Mouse (Mus musculus): Measurements from ENCODE around the gene Trib2.

The Trib2 gene

GRCm38 (mm10) chr12:15813133-15813818 is 3.4 kb downstream of the Trib2 start:
- DNase-seq: peak; percentile 24

GRCm38 (mm10) chr12:15812139-15812962 is 4.4 kb downstream of the Trib2 start:
- peak; percentile 26 for DNase-seq

DNA sequence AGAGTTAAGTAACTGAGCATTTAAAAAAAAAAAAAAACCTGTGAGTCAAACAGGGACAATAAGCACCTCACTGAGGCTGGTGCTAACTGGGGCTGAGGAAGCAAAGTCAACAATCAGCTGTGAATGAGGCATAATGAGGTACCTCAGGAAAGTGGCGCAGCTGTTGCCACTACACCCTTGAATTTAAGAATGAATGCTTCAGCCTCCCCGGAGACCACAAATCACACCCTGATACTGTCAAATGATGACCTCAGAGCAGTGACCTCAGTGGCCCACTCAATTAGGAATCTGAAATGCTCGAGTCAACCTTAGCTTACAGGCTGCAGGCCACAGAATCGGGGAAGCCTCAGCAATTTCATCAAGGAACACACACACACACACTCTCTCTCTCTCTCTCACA is 5.0 kb downstream of the Trib2 start:
- DNase-seq: peak; percentile 25

GRCm38 (mm10) chr12:15810926-15811325 is 5.8 kb downstream of the Trib2 start:
- DNase-seq: no peak

DNA sequence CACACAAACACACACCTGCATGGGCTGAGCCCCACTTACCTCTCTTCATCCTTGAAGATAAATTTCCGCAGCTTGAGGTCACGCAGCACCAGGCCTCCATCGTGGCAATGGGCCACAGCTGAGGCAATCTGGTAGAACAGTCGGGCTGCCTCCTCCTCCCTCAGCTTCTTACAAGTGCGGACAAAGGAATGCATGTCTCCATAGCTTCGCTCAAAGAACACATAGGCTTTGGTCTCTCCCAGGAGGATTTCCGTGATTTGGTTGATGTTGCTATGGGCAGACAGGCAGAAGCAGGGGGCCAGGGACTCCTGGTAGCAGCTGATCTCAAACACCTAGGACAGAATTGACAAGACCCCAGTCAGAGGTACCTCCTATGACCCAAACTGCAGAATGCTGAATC is 7.1 kb downstream of the Trib2 start:
- DNase-seq: no peak

GRCm38 (mm10) chr12:15809249-15809648 is 7.5 kb downstream of the Trib2 start:
- no peak for DNase-seq

DNA sequence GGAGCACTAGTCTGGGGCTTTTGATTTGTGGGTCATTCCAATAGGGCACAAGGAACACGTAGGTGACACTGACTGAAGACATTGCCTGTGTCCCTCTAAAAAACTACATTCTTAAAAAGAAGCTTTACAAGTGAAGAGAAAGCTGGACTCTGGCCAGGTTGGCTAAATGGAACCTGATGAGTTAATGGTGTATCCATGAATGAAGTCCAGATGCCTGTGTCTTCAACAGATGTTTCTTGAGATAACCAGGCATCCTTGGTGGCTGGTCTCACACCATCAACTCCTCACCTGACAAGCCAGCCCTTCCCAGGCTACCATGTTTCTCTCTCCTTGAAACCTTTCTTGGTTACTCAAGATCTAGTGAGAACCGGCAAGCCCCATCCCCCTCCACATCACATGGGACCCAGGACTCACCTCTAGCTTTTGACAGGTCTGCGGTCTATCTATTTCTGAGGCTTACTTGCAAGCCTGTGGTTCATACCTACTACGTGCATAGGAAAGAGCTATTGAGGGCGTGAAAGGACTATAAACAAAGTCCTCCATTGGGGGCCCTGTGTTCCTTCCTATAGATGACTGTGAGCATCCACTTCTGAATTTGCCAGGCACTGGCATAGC is 8.4 kb downstream of the Trib2 start:
- DNase-seq: no peak

GRCm38 (mm10) chr12:15804931-15805331 is 11.8 kb downstream of the Trib2 start:
- peak; percentile 60 for DNase-seq

- DNase-seq: no peak
Measured at GRCm38 (mm10) chr12:15803936-15804438, 12.7 kb downstream of the Trib2 start.

- no peak for DNase-seq
Measured at GRCm38 (mm10) chr12:15801571-15801930, 15.2 kb downstream of the Trib2 start.

DNA sequence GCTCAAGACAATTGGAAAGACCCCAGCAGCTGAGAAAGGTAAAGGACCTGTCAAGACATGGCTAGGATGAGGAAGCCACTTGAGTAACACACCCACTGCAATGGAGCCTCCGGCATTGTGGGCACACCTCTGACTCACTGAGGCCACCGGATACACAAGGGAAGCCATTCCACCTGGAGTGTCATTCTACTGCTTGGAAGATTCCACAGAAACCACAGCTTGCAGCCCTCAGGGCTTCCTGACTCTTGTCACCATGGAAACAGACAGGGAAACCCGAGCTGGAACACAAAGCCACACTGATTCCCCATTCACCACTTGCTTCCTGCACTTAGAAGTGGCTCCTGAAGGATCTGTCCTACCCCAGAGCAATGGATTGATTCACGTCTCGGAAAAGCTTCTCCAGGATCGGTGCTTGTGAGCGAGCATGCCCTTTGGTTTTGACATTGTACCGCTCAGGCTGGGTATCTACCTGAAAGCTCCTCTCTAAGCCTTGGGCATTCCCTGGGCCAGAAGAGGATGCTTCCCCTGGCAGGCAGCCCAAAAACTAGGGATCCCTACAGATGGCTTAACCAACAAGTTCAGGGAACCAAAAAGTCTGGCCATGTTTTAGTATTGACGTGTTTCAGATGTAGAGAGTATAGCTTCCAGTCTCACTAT is 15.7 kb downstream of the Trib2 start:
- peak; percentile 49 for DNase-seq

GRCm38 (mm10) chr12:15800196-15800913 is 16.4 kb downstream of the Trib2 start:
- peak; percentile 72 for DNase-seq

- DNase-seq: peak; percentile 58
Measured at GRCm38 (mm10) chr12:15798019-15798418, 18.7 kb downstream of the Trib2 start.

DNA sequence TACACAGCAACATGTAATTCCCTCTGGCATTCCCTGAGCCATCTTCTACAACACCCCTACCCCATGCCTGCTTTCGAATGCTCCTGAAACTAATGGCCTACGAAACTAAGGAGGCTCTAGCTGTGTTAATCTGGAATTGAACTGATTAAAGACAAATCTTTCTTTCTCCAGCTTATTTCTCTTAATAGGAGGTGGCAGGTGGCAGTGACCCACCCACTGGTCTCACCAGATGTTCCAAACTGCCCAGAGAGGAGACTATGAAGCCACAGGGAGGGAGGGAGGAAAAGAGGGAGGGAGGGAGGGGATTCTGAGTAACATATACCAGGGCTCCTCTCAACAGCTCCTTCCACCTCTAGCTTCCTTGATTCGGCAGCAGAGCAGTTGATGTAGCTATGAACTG is 20.8 kb downstream of the Trib2 start:
- DNase-seq: no peak

DNA sequence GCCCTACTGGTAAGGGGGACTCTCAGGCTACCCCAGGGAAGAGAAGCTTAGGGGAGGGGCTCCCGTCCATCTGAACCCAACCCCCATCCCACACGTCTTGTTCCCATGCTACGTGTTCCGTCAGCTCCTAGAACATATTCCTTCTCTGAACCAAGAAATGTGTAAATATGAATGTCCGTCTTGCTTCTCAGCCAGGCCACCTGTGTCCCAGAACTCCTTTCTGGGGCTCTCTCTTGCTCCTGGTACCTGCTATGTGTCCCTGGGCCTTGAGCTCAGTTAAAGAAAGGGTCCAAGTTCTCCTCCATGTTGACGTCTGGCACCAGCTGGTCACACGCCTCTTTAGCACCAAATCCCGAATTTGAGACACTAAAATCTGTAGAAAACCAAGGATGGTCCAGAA is 23.4 kb downstream of the Trib2 start:
- no peak for DNase-seq

DNA sequence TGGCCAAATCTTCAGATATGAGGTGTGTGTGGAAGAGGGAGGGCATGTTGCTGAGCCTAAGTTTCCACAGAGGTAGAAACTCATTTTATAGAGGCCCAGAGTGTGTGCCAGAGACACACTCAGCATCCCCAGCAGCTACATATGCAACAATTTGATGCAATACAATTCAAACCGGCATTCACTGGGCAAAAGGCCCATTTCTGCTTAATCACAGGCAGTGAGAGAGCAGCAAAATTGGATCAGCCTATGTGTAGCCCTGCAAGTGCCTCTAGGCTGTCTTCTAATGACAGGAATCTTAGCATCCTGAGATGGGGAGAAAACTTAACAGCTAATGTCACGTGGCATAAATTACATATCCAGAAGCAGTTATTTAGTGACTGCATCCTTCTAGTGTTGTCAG is 26.5 kb downstream of the Trib2 start:
- DNase-seq: no peak

GRCm38 (mm10) chr12:15777047-15777446 is 39.7 kb downstream of the Trib2 start:
- DNase-seq: peak; percentile 24

DNA sequence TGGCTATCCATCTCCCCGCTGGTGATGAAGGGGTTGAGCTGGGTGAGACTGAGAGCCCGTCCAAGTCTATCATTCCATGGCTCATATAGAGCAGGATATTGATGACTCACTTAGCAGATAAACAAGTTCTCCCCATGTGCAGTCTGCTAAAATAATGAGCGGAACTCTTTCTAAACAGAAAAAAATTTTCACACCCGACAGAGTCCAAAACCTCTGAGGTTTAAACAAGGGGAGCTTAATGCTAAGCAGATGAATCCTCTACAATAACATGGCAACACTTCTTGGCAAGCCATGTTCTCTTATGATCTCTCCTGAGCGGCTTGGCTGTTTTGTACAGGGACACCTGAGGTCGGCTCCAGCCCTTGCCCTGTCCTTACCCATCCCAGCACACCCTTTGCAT is 45.0 kb downstream of the Trib2 start:
- DNase-seq: no peak

- DNase-seq: no peak
Measured at GRCm38 (mm10) chr12:15768536-15768935, 48.2 kb downstream of the Trib2 start.

DNA sequence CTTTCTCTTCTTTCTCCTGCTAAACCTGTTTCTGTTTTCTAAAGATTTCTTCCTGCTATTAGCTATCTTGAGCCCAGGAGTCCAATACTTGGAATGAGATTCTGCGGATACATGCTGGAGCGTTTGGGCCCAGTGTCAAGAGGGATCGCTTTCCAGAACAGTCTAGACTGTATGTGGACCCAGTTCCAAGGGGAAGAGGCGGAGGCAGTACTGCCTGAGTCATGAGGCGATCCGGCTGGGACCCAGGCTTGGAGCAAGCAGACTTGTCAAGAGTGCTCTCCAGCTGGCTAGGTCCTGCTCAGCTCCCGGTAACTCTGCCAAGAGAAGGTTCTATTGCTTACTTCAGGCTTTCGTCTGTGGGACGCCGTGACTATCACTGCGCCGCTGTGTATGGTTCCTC is 50.7 kb downstream of the Trib2 start:
- peak; percentile 26 for DNase-seq

DNA sequence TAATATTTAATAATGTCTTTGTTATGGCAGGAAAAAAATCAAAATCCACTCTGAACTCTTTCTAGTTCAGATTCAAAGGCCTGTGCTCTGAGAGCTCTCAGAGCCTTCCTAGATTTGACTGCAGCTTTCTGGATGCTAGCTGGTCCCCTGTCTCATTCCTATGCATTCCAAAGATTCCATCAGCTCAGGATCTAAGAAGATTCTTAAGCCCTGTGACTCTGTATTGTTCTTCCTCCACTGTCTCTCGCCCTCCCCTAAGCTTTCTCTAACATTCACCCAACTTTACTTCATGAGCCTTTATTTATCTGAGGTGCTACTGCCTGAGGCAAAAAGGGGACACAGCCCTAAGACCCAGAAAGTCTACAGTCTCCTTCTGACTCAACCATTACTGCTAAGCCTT is 51.5 kb downstream of the Trib2 start:
- no peak for DNase-seq

- no peak for DNase-seq
Measured at GRCm38 (mm10) chr12:15761453-15762116, 55.1 kb downstream of the Trib2 start.

All from kidney, adult 11 months (tissue).